Mouse (Mus musculus) ES-Bruce4 (cell line): ENCODE results near the gene Kif7. TPM values are rescaled to one million over a fixed set of nuclear protein-coding genes. Genes with fewer than 3 reads are reported as not detected.

Source experiments
- H3K27ac ChIP-seq: 2 replicates; pipeline ENCODE4 v1.5.1; 2012; ENCODE audit warnings: low read length, inconsistent platforms; ENCODE audit not compliant: insufficient read depth
- H3K27me3 ChIP-seq: 2 replicates; pipeline ENCODE4 v1.6.1; 2012; ENCODE audit warnings: mild to moderate bottlenecking, low read length, inconsistent platforms; ENCODE audit not compliant: control insufficient read depth, poor library complexity, insufficient read depth, severe bottlenecking
- H3K36me3 ChIP-seq: 2 replicates; pipeline ENCODE4 v1.6.1; 2012; ENCODE audit warnings: inconsistent platforms, mild to moderate bottlenecking, low read length, moderate library complexity; ENCODE audit not compliant: control insufficient read depth, poor library complexity, insufficient read depth, severe bottlenecking
- H3K4me1 ChIP-seq: one replicate; pipeline ENCODE4 v1.8.1; 2011; ENCODE audit warnings: low read length; ENCODE audit not compliant: control insufficient read depth, insufficient read depth
- H3K4me3 ChIP-seq: 2 replicates; pipeline ENCODE4 v1.5.1; 2011; ENCODE audit warnings: low read depth, mild to moderate bottlenecking, low read length
- H3K9ac ChIP-seq: 2 replicates; pipeline ENCODE4 v1.6.1; 2012; ENCODE audit warnings: low read depth, mild to moderate bottlenecking, inconsistent platforms; ENCODE audit not compliant: poor library complexity, severe bottlenecking
- H3K9me3 ChIP-seq: replicated peaks from 2 replicates; pipeline ENCODE4 v1.6.1; 2012; ENCODE audit warnings: mild to moderate bottlenecking, low read length, inconsistent platforms; ENCODE audit not compliant: control insufficient read depth, poor library complexity, insufficient read depth, severe bottlenecking
- CTCF ChIP-seq: IDR thresholded peaks from one replicate; pipeline ENCODE4 v1.8.1; 2011; ENCODE audit warnings: low read depth, low read length
- EP300 ChIP-seq: IDR thresholded peaks from 2 replicates; pipeline ENCODE4 v1.6.1; 2011; ENCODE audit warnings: low read depth, low read length; ENCODE audit not compliant: insufficient read depth
- POLR2A ChIP-seq: IDR thresholded peaks from one replicate; pipeline ENCODE4 v1.8.1; 2011; ENCODE audit warnings: low read length; ENCODE audit not compliant: insufficient read depth
- polyA plus RNA-seq: library from polyadenylated mRNA; stranded (reverse); fragments of >200 nt; gene quantifications from 2 replicates; pipeline ENCODE4 v1.2.4, GENCODE M21; 2011; ENCODE audit warnings: low read depth; ENCODE audit not compliant: missing spikeins, insufficient read depth, insufficient read length

Kif7 gene
- polyA plus RNA-seq, 1 experiment = 4.1 TPM

DNA sequence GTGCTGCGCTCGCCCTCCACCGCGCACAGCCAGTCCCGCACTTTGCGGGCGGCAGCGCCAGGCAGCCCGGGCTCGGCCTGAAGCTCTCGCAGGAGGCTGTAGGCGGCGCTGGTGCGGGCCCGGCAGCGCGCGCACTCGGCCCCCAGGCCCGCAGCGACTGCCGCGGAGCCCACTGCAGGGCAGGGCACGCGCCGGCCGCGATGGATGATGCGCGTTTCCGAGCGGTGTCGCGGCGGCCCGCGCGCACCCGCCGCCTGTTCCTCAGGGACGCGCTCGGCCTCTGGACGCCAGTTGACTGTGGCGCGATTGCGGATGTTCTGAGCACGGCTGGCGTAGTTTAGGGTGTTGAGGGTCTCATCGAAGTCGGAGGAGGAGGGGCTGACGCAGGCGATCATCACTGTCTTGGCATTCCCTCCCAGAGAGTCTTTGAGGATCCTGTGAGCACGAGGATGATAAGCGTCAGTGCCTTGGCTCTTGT lies 5.4 kb downstream of the Kif7 start:
- H3K9ac ChIP-seq = peak overlapping the region; percentile 44
- no peaks in the 10 kb centered on the region for H3K9me3 ChIP-seq
- H3K36me3 ChIP-seq = no peaks in the 10 kb centered on the region
- H3K4me3 ChIP-seq = peak overlapping the region; percentile 63
- H3K27me3 ChIP-seq = no peaks in the 10 kb centered on the region
- peak; percentile 23 for TF ChIP-seq CTCF
- TF ChIP-seq EP300 = no peak
- no peaks in the 10 kb centered on the region for H3K4me1 ChIP-seq
- no peak overlapping the region for H3K27ac ChIP-seq

GRCm38 (mm10) chr7:79705210-79705609 lies 10.3 kb downstream of the Kif7 start:
- Histone ChIP-seq H3K9ac (no peak overlapping the region), H3K36me3 (no peaks in the 10 kb centered on the region), H3K27me3 (no peaks in the 10 kb centered on the region), H3K9me3 (no peaks in the 10 kb centered on the region), H3K4me1 (no peaks in the 10 kb centered on the region), H3K4me3 (no peak overlapping the region), H3K27ac (no peak overlapping the region)
- TF ChIP-seq EP300 (no peak), CTCF (no peak), POLR2A (no peak)

DNA sequence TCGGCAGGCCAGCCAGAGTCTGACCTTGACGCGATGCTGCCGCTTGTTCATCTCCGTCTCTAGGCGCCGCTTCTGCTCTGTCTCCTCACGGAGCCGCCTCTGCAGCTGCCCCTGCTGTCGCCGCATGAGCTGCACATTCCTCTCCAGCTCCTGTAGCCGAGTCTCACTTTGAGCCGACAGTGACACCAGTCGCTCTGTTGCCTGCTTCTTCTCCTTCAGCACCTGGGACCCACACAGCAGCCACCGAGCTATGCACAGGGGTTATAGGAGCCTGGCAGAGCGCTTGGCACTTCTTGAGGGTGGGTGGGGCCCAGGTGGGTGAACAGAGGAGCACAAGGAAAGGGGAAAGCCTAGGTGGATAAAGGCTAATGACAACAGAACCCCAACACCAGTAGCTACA lies 12.8 kb downstream of the Kif7 start:
- no peaks in the 10 kb centered on the region for H3K9me3 ChIP-seq
- H3K4me1 ChIP-seq = no peaks in the 10 kb centered on the region
- TF ChIP-seq EP300 (no peak), CTCF (no peak), POLR2A (no peak)
- no peak overlapping the region for H3K4me3 ChIP-seq
- no peak overlapping the region for H3K27ac ChIP-seq
- H3K27me3 ChIP-seq = no peaks in the 10 kb centered on the region
- H3K9ac ChIP-seq = no peak overlapping the region
- peaks cover 11% of the 10 kb centered on the region for H3K36me3 ChIP-seq

DNA sequence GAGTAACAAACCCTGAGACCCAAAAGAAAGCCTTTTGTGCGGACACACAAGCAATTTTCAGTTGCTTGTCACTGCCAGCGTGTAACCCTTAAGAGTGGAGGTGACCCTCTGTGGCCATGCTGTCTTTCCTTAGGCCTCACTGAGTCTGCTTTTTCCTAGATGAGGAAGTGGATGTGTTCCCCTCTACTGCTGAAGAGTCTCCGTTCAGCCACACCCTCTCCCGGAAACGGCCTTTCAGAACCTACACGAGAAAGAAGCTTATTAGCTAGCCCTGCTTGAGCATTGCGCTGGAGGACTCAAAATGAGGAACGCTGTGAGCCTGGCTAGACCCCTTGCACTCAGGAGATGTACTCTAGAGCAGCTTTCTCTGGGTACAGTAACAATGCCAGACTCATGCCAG lies 19.0 kb downstream of the Kif7 start:
- no peaks in the 10 kb centered on the region for H3K27me3 ChIP-seq
- H3K9me3 ChIP-seq = no peaks in the 10 kb centered on the region
- H3K36me3 ChIP-seq = peaks cover 66% of the 10 kb centered on the region
- H3K4me3 ChIP-seq = no peak overlapping the region
- TF ChIP-seq POLR2A (no peak), CTCF (no peak), EP300 (no peak)
- no peak overlapping the region for H3K27ac ChIP-seq
- no peak overlapping the region for H3K9ac ChIP-seq
- no peaks in the 10 kb centered on the region for H3K4me1 ChIP-seq

- TF ChIP-seq CTCF (no peak), EP300 (no peak), POLR2A (no peak)
- no peaks in the 10 kb centered on the region for H3K27me3 ChIP-seq
- no peak overlapping the region for H3K27ac ChIP-seq
- H3K36me3 ChIP-seq = peaks cover 83% of the 10 kb centered on the region
- H3K9ac ChIP-seq = no peak overlapping the region
- no peaks in the 10 kb centered on the region for H3K9me3 ChIP-seq
- H3K4me3 ChIP-seq = no peak overlapping the region
- H3K4me1 ChIP-seq = no peaks in the 10 kb centered on the region
These were observed 35.3 kb downstream of the Kif7 start for GRCm38 (mm10) chr7:79680231-79680630.

DNA sequence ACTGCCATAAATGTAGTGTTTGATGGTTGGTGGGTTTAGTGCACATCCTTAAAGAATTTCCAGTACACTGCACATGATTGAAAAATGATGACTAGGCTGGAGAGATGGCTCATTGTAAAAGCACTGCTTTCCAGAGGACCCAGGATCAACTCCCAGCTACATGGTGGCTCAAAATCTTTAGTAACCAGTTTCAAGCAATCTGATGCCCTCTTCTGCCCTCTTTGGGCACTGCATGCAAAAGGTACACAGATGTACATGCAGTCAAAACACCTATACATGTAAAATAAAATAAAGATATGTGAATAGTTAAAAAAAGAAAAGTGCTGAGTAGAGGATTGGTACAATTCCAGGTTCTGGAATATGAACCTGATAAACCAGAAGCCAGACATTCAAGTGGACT lies 36.3 kb downstream of the Kif7 start:
- Histone ChIP-seq H3K4me3 (no peak overlapping the region), H3K36me3 (peaks cover 86% of the 10 kb centered on the region)
- TF ChIP-seq CTCF (no peak), POLR2A (no peak), EP300 (no peak)

More for the DNA sequence above, 36.3 kb downstream of the Kif7 start:
- Histone ChIP-seq H3K9ac (no peak overlapping the region), H3K9me3 (no peaks in the 10 kb centered on the region), H3K27ac (no peak overlapping the region), H3K4me1 (no peaks in the 10 kb centered on the region), H3K27me3 (no peaks in the 10 kb centered on the region)
